Mouse (Mus musculus) heart, postnatal 0 days (tissue): ENCODE results near the gene Galntl6. TPM values are rescaled to one million over a fixed set of nuclear protein-coding genes. Genes with fewer than 3 reads are reported as not detected.

ENCODE experiments used
- ATAC-seq: fragments of 200-750 bp; cut with Nextera tagmentation; 2 replicates; pipeline ENCODE4 v1.8.0; 2017; ENCODE audit warnings: low read depth, moderate number of reproducible peaks, moderate library complexity; ENCODE audit not compliant: insufficient read depth
- DNase-seq: peaks from one replicate; pipeline ENCODE4 v3.0.0-alpha.2; 2016; ENCODE audit warnings: low spot score
- H3K27ac ChIP-seq: fragments of 300-500 bp; sonication (generic); 2 replicates; pipeline ENCODE4 v1.5.1; 2014; ENCODE audit warnings: low read depth, mild to moderate bottlenecking
- H3K27me3 ChIP-seq: fragments of 300-500 bp; sonication (generic); 2 replicates; pipeline ENCODE4 v1.6.1; 2014; ENCODE audit warnings: low read length, mixed read lengths; ENCODE audit not compliant: control insufficient read depth, insufficient read depth
- H3K36me3 ChIP-seq: fragments of 300-500 bp; sonication (generic); replicated peaks from 2 replicates; pipeline ENCODE4 v1.6.1; 2014; ENCODE audit warnings: low read length, mixed read lengths; ENCODE audit not compliant: control insufficient read depth, insufficient read depth
- H3K4me1 ChIP-seq: fragments of 300-500 bp; sonication (generic); 2 replicates; pipeline ENCODE4 v1.6.1; 2014; ENCODE audit warnings: antibody characterized with exemption; ENCODE audit not compliant: control insufficient read depth, insufficient read depth
- H3K4me2 ChIP-seq: fragments of 300-500 bp; sonication (generic); 2 replicates; pipeline ENCODE4 v1.6.1; 2014; ENCODE audit warnings: low read depth, mild to moderate bottlenecking, low read length, moderate library complexity
- H3K4me3 ChIP-seq: fragments of 300-500 bp; sonication (generic); 2 replicates; pipeline ENCODE4 v1.5.1; 2014; ENCODE audit warnings: low read depth, low read length
- H3K9ac ChIP-seq: fragments of 300-500 bp; sonication (generic); replicated peaks from 2 replicates; pipeline ENCODE4 v1.6.1; 2014; ENCODE audit warnings: low read depth, low read length, mixed read lengths
- H3K9me3 ChIP-seq: fragments of 300-500 bp; sonication (generic); replicated peaks from 2 replicates; pipeline ENCODE4 v1.6.1; 2016; ENCODE audit warnings: low read length; ENCODE audit not compliant: control insufficient read depth
- CTCF ChIP-seq: IDR thresholded peaks from 2 replicates; pipeline ENCODE4 v1.5.1; 2016; ENCODE audit warnings: antibody characterized with exemption, control low read depth, low read depth
- EP300 ChIP-seq: IDR thresholded peaks from 2 replicates; pipeline ENCODE4 v1.6.1; 2016; ENCODE audit warnings: antibody characterized with exemption, low read depth
- WGBS: fragments of 180-500 bp; shearing (Covaris S2); extraction: QIAGEN DNeasy Blood & Tissue Kit; methylation state at CpG from one replicate; pipeline ENCODE4 v1.1.7; 2014; 5-methylcytosine and 5-hydroxymethylcytosine counted together
- polyA plus RNA-seq: library from polyadenylated mRNA; unstranded; fragments of >200 nt; fragmentation: Nextera tagmentation; extraction: Ambion mirVana; gene quantifications from 2 replicates; pipeline ENCODE4 v1.2.1, GENCODE M21; 2015
- total RNA-seq: library from RNA; depleted of rRNA; stranded (reverse); fragments of >200 nt; gene quantifications from 2 replicates; pipeline ENCODE4 v1.2.3, GENCODE M21; 2014; ENCODE audit warnings: low replicate concordance

Galntl6 gene
- total and polyA plus RNA-seq, 2 experiments from 2014 or later = not detected

- Histone ChIP-seq H3K4me2 (no peak overlapping the region), H3K27me3 (peaks cover 26% of the 10 kb centered on the region), H3K9me3 (no peaks in the 10 kb centered on the region), H3K36me3 (no peaks in the 10 kb centered on the region), H3K4me3 (no peak overlapping the region), H3K4me1 (peaks cover 4% of the 10 kb centered on the region; the same call in 1 of the 2 replicates), H3K9ac (no peak overlapping the region), H3K27ac (no peak overlapping the region)
- ATAC-seq (no peak), DNase-seq (no peak)
- no peak for TF ChIP-seq EP300
- TF ChIP-seq CTCF = no peak
- WGBS = 83% methylated on average over 2 of the region's 3 CpGs
These were observed 1.2 kb upstream of the Galntl6 start for GRCm38 (mm10) chr8:58913640-58913968.

GRCm38 (mm10) chr8:58912840-58913639 lies 600 bp upstream of the Galntl6 start:
- TF ChIP-seq EP300 (no peak), CTCF (no peak)
- H3K27me3 ChIP-seq = peaks cover 26% of the 10 kb centered on the region
- no peak overlapping the region for H3K27ac ChIP-seq
- 0 out of 2 replicates have a peak overlapping the region, but pooled peaks have one; percentile 8 for H3K9ac ChIP-seq
- no peaks in the 10 kb centered on the region for H3K9me3 ChIP-seq
- DNase-seq (no peak), ATAC-seq (no peak; the same call in 1 of the 2 replicates)
- peak overlapping the region; percentile 87 for H3K4me2 ChIP-seq
- 4% methylated on average over 30 of the region's 30 CpGs for WGBS
- H3K36me3 ChIP-seq = no peaks in the 10 kb centered on the region
- H3K4me1 ChIP-seq = peaks cover 4% of the 10 kb centered on the region; the same call in 1 of the 2 replicates
- H3K4me3 ChIP-seq = peak overlapping the region; percentile 49

- DNase-seq = no peak
- Histone ChIP-seq H3K4me3 (peak within 1 kb of the TSS; percentile 49), H3K27ac (no peak within 1 kb of the TSS)
These were observed 763 bp downstream of the Galntl6 start, which contains the start of gene BC030500 for GRCm38 (mm10) chr8:58911677-58912076. BC030500 (plus strand) TSS chr8:58911755.

GRCm38 (mm10) chr8:58904465-58904864 lies 8.0 kb downstream of the Galntl6 start:
- Histone ChIP-seq H3K27ac (no peak overlapping the region), H3K9me3 (no peaks in the 10 kb centered on the region), H3K9ac (no peak overlapping the region), H3K4me1 (no peaks in the 10 kb centered on the region), H3K27me3 (no peaks in the 10 kb centered on the region), H3K4me2 (no peak overlapping the region), H3K4me3 (no peak overlapping the region), H3K36me3 (no peaks in the 10 kb centered on the region)
- no peak for ATAC-seq
- TF ChIP-seq EP300 = no peak
- TF ChIP-seq CTCF = no peak
- 43% methylated on average over 2 of the region's 2 CpGs for WGBS
- no peak for DNase-seq

More at GRCm38 (mm10) chr8:58911677-58912076, 763 bp downstream of the Galntl6 start, which contains the start of gene BC030500:
- no peaks in the 10 kb centered on the region for H3K36me3 ChIP-seq
- H3K9me3 ChIP-seq = no peaks in the 10 kb centered on the region
- peaks cover 26% of the 10 kb centered on the region for H3K27me3 ChIP-seq
- peaks cover 4% of the 10 kb centered on the region; the same call in 1 of the 2 replicates for H3K4me1 ChIP-seq
- 0 out of 2 replicates have a peak within 1 kb of the TSS, but pooled peaks have one; percentile 8 for H3K9ac ChIP-seq
- peak within 1 kb of the TSS; percentile 87 for H3K4me2 ChIP-seq
- ATAC-seq = no peak
- WGBS = 10% methylated on average over 14 of the region's 14 CpGs
- no peak for TF ChIP-seq CTCF
- no peak for TF ChIP-seq EP300

GRCm38 (mm10) chr8:58895960-58896359 lies 16.5 kb downstream of the Galntl6 start:
- no peak for ATAC-seq
- TF ChIP-seq CTCF (no peak), EP300 (no peak)
- no peak overlapping the region for H3K4me2 ChIP-seq
- no peak for DNase-seq
- H3K27ac ChIP-seq = no peak overlapping the region
- no peaks in the 10 kb centered on the region for H3K9me3 ChIP-seq
- H3K9ac ChIP-seq = no peak overlapping the region
- H3K4me1 ChIP-seq = no peaks in the 10 kb centered on the region
- H3K36me3 ChIP-seq = no peaks in the 10 kb centered on the region
- WGBS = 56% methylated on average over 6 of the region's 6 CpGs
- H3K27me3 ChIP-seq = no peaks in the 10 kb centered on the region
- no peak overlapping the region for H3K4me3 ChIP-seq

GRCm38 (mm10) chr8:58890591-58890990 lies 21.8 kb downstream of the Galntl6 start:
- WGBS = 88% methylated on average over 3 of the region's 3 CpGs
- Histone ChIP-seq H3K4me3 (no peak overlapping the region), H3K36me3 (no peaks in the 10 kb centered on the region), H3K27me3 (no peaks in the 10 kb centered on the region), H3K4me2 (no peak overlapping the region), H3K4me1 (no peaks in the 10 kb centered on the region), H3K9me3 (no peaks in the 10 kb centered on the region), H3K27ac (no peak overlapping the region), H3K9ac (no peak overlapping the region)
- no peak for DNase-seq
- TF ChIP-seq CTCF (no peak), EP300 (no peak)
- ATAC-seq = no peak
